Mouse (Mus musculus) kidney, adult 8-10 months (tissue): ENCODE measurements around the gene Ier5.

Source experiments
- DNase-seq, 2 experiments: peaks; one replicate each; pipeline ENCODE4 v3.0.0; 2022

Ier5 gene

GRCm38 (mm10) chr1:155098486-155099279 lies 753 bp downstream of the Ier5 start:
- DNase-seq = peak in 1 of 2 experiments; percentile 40

GRCm38 (mm10) chr1:155097931-155098485 lies 1.4 kb downstream of the Ier5 start:
- DNase-seq = peak in 1 of 2 experiments; percentile 33

GRCm38 (mm10) chr1:155097354-155097753 lies 2.1 kb downstream of the Ier5 start:
- no peak for DNase-seq

- DNase-seq = no peak
These were observed 2.7 kb downstream of the Ier5 start for GRCm38 (mm10) chr1:155096620-155097261.

GRCm38 (mm10) chr1:155093971-155094707 lies 5.3 kb downstream of the Ier5 start:
- no peak for DNase-seq

- DNase-seq = peak in 1 of 2 experiments; percentile 42
These were observed 6.2 kb downstream of the Ier5 start for GRCm38 (mm10) chr1:155093145-155093791.

GRCm38 (mm10) chr1:155091842-155092800 lies 7.3 kb downstream of the Ier5 start:
- DNase-seq = peak in 1 of 2 experiments; percentile 41

- no peak for DNase-seq
These were observed 8.0 kb downstream of the Ier5 start for GRCm38 (mm10) chr1:155091374-155091841.

- no peak for DNase-seq
These were observed 8.7 kb downstream of the Ier5 start for GRCm38 (mm10) chr1:155090736-155091135.

- no peak for DNase-seq
These were observed 9.1 kb downstream of the Ier5 start for GRCm38 (mm10) chr1:155090327-155090726.

- no peak for DNase-seq
These were observed 10.4 kb downstream of the Ier5 start for GRCm38 (mm10) chr1:155088847-155089603.

GRCm38 (mm10) chr1:155088046-155088445 lies 11.4 kb downstream of the Ier5 start:
- DNase-seq = no peak

- no peak for DNase-seq
These were observed 12.5 kb downstream of the Ier5 start for GRCm38 (mm10) chr1:155086893-155087292.

- DNase-seq = peak; percentile 42 to 65
These were observed 13.0 kb downstream of the Ier5 start for GRCm38 (mm10) chr1:155086416-155086815.

- DNase-seq = no peak
These were observed 14.6 kb downstream of the Ier5 start for GRCm38 (mm10) chr1:155084839-155085238.

- DNase-seq = peak; percentile 94
These were observed 15.9 kb downstream of the Ier5 start for GRCm38 (mm10) chr1:155083271-155084265.

- peak in 1 of 2 experiments; percentile 47 for DNase-seq
These were observed 16.5 kb downstream of the Ier5 start for GRCm38 (mm10) chr1:155082965-155083268.

- no peak for DNase-seq
These were observed 17.1 kb downstream of the Ier5 start for GRCm38 (mm10) chr1:155082158-155082964.
